Mouse (Mus musculus) heart, adult 2 months (tissue): Measurements from ENCODE around the gene H2-M10.1. TPM values are rescaled to one million over a fixed set of nuclear protein-coding genes. Genes with fewer than 3 reads are reported as not detected.
A peak's percentile ranks its signal among the peaks of the same experiment; 100 is the strongest.

Experiments
- DNase-seq, 2 experiments: peaks; one replicate each; pipeline ENCODE4 v3.0.0; 2021
- H3K27ac ChIP-seq: fragments of 200-600 bp; 2 replicates; pipeline ENCODE4 v1.8.1; 2022
- H3K27me3 ChIP-seq: fragments of 200-500 bp; 2 replicates; pipeline ENCODE4 v1.6.1; 2012; ENCODE audit warnings: mild to moderate bottlenecking, low read length, inconsistent platforms, mixed read lengths; ENCODE audit not compliant: control insufficient read depth, insufficient read depth
- H3K36me3 ChIP-seq: fragments of 200-500 bp; 2 replicates; pipeline ENCODE4 v1.6.1; 2012; ENCODE audit warnings: low read length, inconsistent platforms; ENCODE audit not compliant: control insufficient read depth, insufficient read depth
- H3K4me1 ChIP-seq: fragments of 200-500 bp; 2 replicates; pipeline ENCODE4 v1.6.1; 2011; ENCODE audit warnings: low read length; ENCODE audit not compliant: control insufficient read depth, insufficient read depth
- H3K4me3 ChIP-seq: fragments of 200-600 bp; 2 replicates; pipeline ENCODE4 v1.8.1; 2022
- H3K79me2 ChIP-seq: fragments of 200-500 bp; replicated peaks from 2 replicates; pipeline ENCODE4 v1.6.1; 2012; ENCODE audit warnings: mild to moderate bottlenecking, inconsistent platforms, low read length, moderate library complexity, mixed read lengths; ENCODE audit not compliant: control insufficient read depth, insufficient read depth
- H3K9ac ChIP-seq: fragments of 200-500 bp; 2 replicates; pipeline ENCODE4 v1.6.1; 2012; ENCODE audit warnings: low read depth, mild to moderate bottlenecking, control low read depth, inconsistent platforms, low read length, mixed read lengths
- CTCF ChIP-seq: fragments of 200-600 bp; IDR thresholded peaks from 2 replicates; pipeline ENCODE4 v1.8.1; 2022; ENCODE audit warnings: antibody characterized with exemption, mild to moderate bottlenecking, moderate library complexity
- EP300 ChIP-seq: fragments of 200-500 bp; IDR thresholded peaks from 2 replicates; pipeline ENCODE4 v1.6.1; 2011; ENCODE audit warnings: low read depth, low read length, control low read depth; ENCODE audit not compliant: insufficient read depth
- POLR2A ChIP-seq: fragments of 200-500 bp; IDR thresholded peaks from 2 replicates; pipeline ENCODE4 v1.6.1; 2011; ENCODE audit warnings: mild to moderate bottlenecking, low read depth, low read length, control low read depth; ENCODE audit not compliant: insufficient read depth
- WGBS: fragments of 180-500 bp; shearing (Covaris S2); methylation state at CpG from one replicate; pipeline ENCODE4 v1.1.7; 2018; 5-methylcytosine and 5-hydroxymethylcytosine counted together
- intact Hi-C: fragments of 180-260 bp; cut with DNase I; formaldehyde crosslinking; loops from one replicate; pipeline ENCODE4 v1.15.1; 2025
- polyA plus RNA-seq: library from polyadenylated mRNA; depleted of rRNA; stranded (reverse); fragments of >200 nt; gene quantifications from 2 replicates; pipeline ENCODE4 v1.2.3, GENCODE M21; 2012; rRNA removed
- total RNA-seq, 2 experiments: library from RNA; stranded (reverse); gene quantifications; 2 replicates each; pipeline ENCODE4 v1.2.3; 2021

Gene H2-M10.1
- total and polyA plus RNA-seq, 3 experiments = not detected

- intact Hi-C loops = loop anchor here (10.0 kb wide), 1 partner anchor 1300 kb away; the partner anchor contains the start of genes Hspa1a and Hspa1l
- H3K9ac ChIP-seq = no peak overlapping the region
Observed at GRCm38 (mm10) chr17:36274776-36275175, 51.2 kb downstream of the H2-M10.1 start.

GRCm38 (mm10) chr17:36273796-36274195 is 52.2 kb downstream of the H2-M10.1 start:
- Histone ChIP-seq H3K36me3 (peaks cover 10% of the 10 kb centered on the region), H3K9ac (no peak overlapping the region), H3K4me3 (no peak overlapping the region), H3K27ac (no peak overlapping the region), H3K27me3 (no peaks in the 10 kb centered on the region), H3K79me2 (peaks cover 3% of the 10 kb centered on the region; the same call in 1 of the 2 replicates), H3K4me1 (peaks cover 11% of the 10 kb centered on the region)
- no peak for TF ChIP-seq EP300
- TF ChIP-seq CTCF = no peak
- TF ChIP-seq POLR2A = no peak
- 66% methylated on average over 4 of the region's 4 CpGs for WGBS
- intact Hi-C loops = loop anchor here (10.0 kb wide), 1 partner anchor 1299 kb away; the partner anchor contains the start of genes Hspa1a and Hspa1l
- DNase-seq = peak in 1 of 2 experiments; percentile 6

More at GRCm38 (mm10) chr17:36274776-36275175, 51.2 kb downstream of the H2-M10.1 start:
- Histone ChIP-seq H3K27me3 (no peaks in the 10 kb centered on the region), H3K4me3 (no peak overlapping the region), H3K36me3 (peaks cover 10% of the 10 kb centered on the region), H3K4me1 (peaks cover 11% of the 10 kb centered on the region), H3K79me2 (peaks cover 3% of the 10 kb centered on the region; the same call in 1 of the 2 replicates), H3K27ac (no peak overlapping the region)
- WGBS = 81% methylated on average over 4 of the region's 4 CpGs
- no peak for TF ChIP-seq CTCF
- no peak for DNase-seq

Other genes with a start within 250 kb of the H2-M10.1 start
- under 1 TPM in 1 of 2 experiments, not detected in 1; 0.23 TPM for gene Gm19684, start 204.5 kb downstream of the H2-M10.1 start, total RNA-seq
- 0.16 and 0.41 TPM in 2 replicates for gene Gm19684, start 204.5 kb downstream of the H2-M10.1 start, polyA plus RNA-seq
- not detected for gene Gm7030, start 196.7 kb downstream of the H2-M10.1 start, total RNA-seq
- not detected in 2 replicates for gene Gm7030, start 196.7 kb downstream of the H2-M10.1 start, polyA plus RNA-seq
- gene Gm8909, start 157.6 kb downstream of the H2-M10.1 start, total RNA-seq = under 1 TPM in 1 of 2 experiments, not detected in 1; 0.29 TPM
- gene Gm8909, start 157.6 kb downstream of the H2-M10.1 start, polyA plus RNA-seq = not detected in 2 replicates
- not detected for gene H2-T3, start 135.9 kb downstream of the H2-M10.1 start, total RNA-seq
- gene H2-T3, start 135.9 kb downstream of the H2-M10.1 start, polyA plus RNA-seq = not detected in 2 replicates
- 10 to 100 TPM; 35.5 to 43.8 TPM for gene Rpp21, start 68.1 kb downstream of the H2-M10.1 start, total RNA-seq
- gene Rpp21, start 68.1 kb downstream of the H2-M10.1 start, polyA plus RNA-seq = 49.8 and 59.1 TPM in 2 replicates
- 1 to 10 TPM; 6.7 to 7.6 TPM for gene Trim39, start 53.9 kb downstream of the H2-M10.1 start, total RNA-seq
- gene Trim39, start 53.9 kb downstream of the H2-M10.1 start, polyA plus RNA-seq = 6.0 and 8.7 TPM in 2 replicates
- not detected for gene H2-M10.2, start 39.7 kb downstream of the H2-M10.1 start, total RNA-seq
- not detected in 2 replicates for gene H2-M10.2, start 39.7 kb downstream of the H2-M10.1 start, polyA plus RNA-seq
- gene H2-M10.3, start 42.3 kb upstream of the H2-M10.1 start, total RNA-seq = not detected
- not detected in 2 replicates for gene H2-M10.3, start 42.3 kb upstream of the H2-M10.1 start, polyA plus RNA-seq
- not detected for gene H2-M10.4, start 136.2 kb upstream of the H2-M10.1 start, total RNA-seq
- gene H2-M10.4, start 136.2 kb upstream of the H2-M10.1 start, polyA plus RNA-seq = not detected in 2 replicates
- not detected for gene H2-M11, start 220.9 kb upstream of the H2-M10.1 start, total RNA-seq
- gene H2-M11, start 220.9 kb upstream of the H2-M10.1 start, polyA plus RNA-seq = not detected in 2 replicates